Comparison of ENCODE assay signal across 29 mouse cellular contexts in genomic region chr3:24921401-24921800, GRCm38 (mm10).
A peak's percentile ranks its signal among the peaks of the same experiment; 100 is the strongest.
DNase-seq lines count a peak whose midpoint lies in the region; ATAC-seq and TF ChIP-seq lines count a peak whose summit lies in the region.
"Had no signal": no experiment of that assay in that cellular context is flagged by ENCODE, and none has a peak within 500 bp of the region (broad histone marks: within the 10 kb centered on the region; RNA-seq: fewer than 3 reads in every experiment).

No protein-coding gene starts in this region.

- no peak overlapping the region for H3K4me2 ChIP-seq in hindbrain, embryonic 11.5 days (replicated peaks; ENCODE audit: low read depth, low read length)
- no peak overlapping the region for H3K4me2 ChIP-seq in hindbrain, embryonic 16.5 days (ENCODE audit: low read length)
- H3K4me2 ChIP-seq in liver, postnatal 0 days (ENCODE audit: low read depth, low read length) = no peak overlapping the region
- no peak overlapping the region for H3K4me2 ChIP-seq in liver, embryonic 11.5 days
- H3K4me2 ChIP-seq: embryonic facial prominence, embryonic 12.5 days; forebrain, embryonic 15.5 days; heart, embryonic 11.5 days; hindbrain, embryonic 15.5 days; limb, embryonic 13.5 days; lung, embryonic 14.5 days; neural tube, embryonic 15.5 days; stomach, embryonic 15.5 days had no signal

- no peak overlapping the region for H3K4me3 ChIP-seq in hindbrain, embryonic 11.5 days (ENCODE audit: low read depth, low read length)
- H3K4me3 ChIP-seq in hindbrain, embryonic 16.5 days (ENCODE audit: low read length) = no peak overlapping the region
- H3K4me3 ChIP-seq in liver, postnatal 0 days (ENCODE audit: low read depth, low read length) = no peak overlapping the region
- H3K4me3 ChIP-seq in liver, embryonic 11.5 days (ENCODE audit: low read depth, low read length) = no peak overlapping the region
- H3K4me3 ChIP-seq in cerebellum, adult 2 months (replicated peaks; ENCODE audit: insufficient read depth, low read depth, low read length) = no peak overlapping the region
- H3K4me3 ChIP-seq: embryonic facial prominence, embryonic 12.5 days; forebrain, embryonic 10.5 days; forebrain, embryonic 15.5 days; gastrocnemius, adult 2 months; hindbrain, embryonic 15.5 days; limb, embryonic 13.5 days; neural tube, embryonic 15.5 days; stomach, embryonic 15.5 days had no signal

- DNase-seq in hindbrain, embryonic 11.5 days (ENCODE audit: low spot score) = peak; percentile 7
- no peak for DNase-seq in liver, postnatal 0 days
- DNase-seq in liver, embryonic 11.5 days (ENCODE audit: low spot score) = no peak
- peak; percentile 29 for DNase-seq in embryo, embryonic 10 days (ENCODE audit: low spot score)
- peak; percentile 2 for DNase-seq in mesoderm, embryonic 11.5 days (ENCODE audit: low read depth, low spot score)
- DNase-seq in cerebellum, adult 2 months = no peak
- no peak for DNase-seq in heart, postnatal 14 days
- DNase-seq: adrenal gland, adult 8-10 months; cerebellum, adult 9-10 months; cerebellum, postnatal 36 days; gastrocnemius, adult 2 months; gastrocnemius, postnatal 36 days; heart, adult 18-20 months; kidney, postnatal 4 days; lung, embryonic 14.5 days; lung, postnatal 14 days; retina, postnatal 1 day; right cerebral cortex, postnatal 25 days had no signal

- 47% methylated on average over 6 of the region's 6 CpGs for whole genome bisulfite sequencing in hindbrain, embryonic 11.5 days
- WGBS in hindbrain, embryonic 16.5 days = 61% methylated on average over 6 of the region's 6 CpGs
- WGBS in liver, postnatal 0 days (ENCODE audit: insufficient replicate concordance) = 47% methylated on average over 6 of the region's 6 CpGs
- WGBS in liver, embryonic 11.5 days = 56% methylated on average over 6 of the region's 6 CpGs
- WGBS in cerebellum, adult 2 months = 62% methylated on average over 6 of the region's 6 CpGs

- no peak for TF ChIP-seq CTCF in liver, postnatal 0 days (IDR thresholded peaks at IDR 0.05; ENCODE audit: low read depth)
- TF ChIP-seq CTCF in cerebellum, adult 2 months (IDR thresholded peaks at IDR 0.05; ENCODE audit: borderline replicate concordance, insufficient read depth, low read depth, low read length) = no peak

- H3K9ac ChIP-seq in hindbrain, embryonic 11.5 days (ENCODE audit: low read depth, low read length) = no peak overlapping the region
- H3K9ac ChIP-seq in hindbrain, embryonic 16.5 days (ENCODE audit: low read depth, low read length) = no peak overlapping the region
- no peak overlapping the region for H3K9ac ChIP-seq in liver, postnatal 0 days (replicated peaks)
- no peak overlapping the region for H3K9ac ChIP-seq in liver, embryonic 11.5 days (ENCODE audit: low read depth, low read length)
- H3K9ac ChIP-seq: embryonic facial prominence, embryonic 12.5 days; forebrain, embryonic 15.5 days; hindbrain, embryonic 15.5 days; limb, embryonic 13.5 days; liver, embryonic 14.5 days; lung, embryonic 14.5 days; neural tube, embryonic 15.5 days; stomach, embryonic 15.5 days had no signal

- no peaks in the 10 kb centered on the region for H3K4me1 ChIP-seq in hindbrain, embryonic 11.5 days (replicated peaks; ENCODE audit: control insufficient read depth, insufficient read depth, low read length)
- H3K4me1 ChIP-seq in hindbrain, embryonic 16.5 days (ENCODE audit: control insufficient read depth, insufficient read depth, low read depth, low read length) = no peaks in the 10 kb centered on the region
- H3K4me1 ChIP-seq in liver, postnatal 0 days (ENCODE audit: insufficient read depth) = no peaks in the 10 kb centered on the region
- H3K4me1 ChIP-seq in liver, embryonic 11.5 days (replicated peaks; ENCODE audit: control insufficient read depth, insufficient read depth, low read length) = no peaks in the 10 kb centered on the region
- H3K4me1 ChIP-seq in cerebellum, adult 2 months (ENCODE audit: control insufficient read depth, insufficient read depth, low read length) = no peaks in the 10 kb centered on the region
- H3K4me1 ChIP-seq: embryonic facial prominence, embryonic 12.5 days; forebrain, embryonic 15.5 days; hindbrain, embryonic 15.5 days; limb, embryonic 13.5 days; neural tube, embryonic 15.5 days; stomach, embryonic 15.5 days had no signal

- intact Hi-C loops in heart, postnatal 14 days (cut with DNase I) = no loop called here

- H3K27me3 ChIP-seq in hindbrain, embryonic 11.5 days (ENCODE audit: control insufficient read depth, insufficient read depth, low read length) = no peaks in the 10 kb centered on the region
- H3K27me3 ChIP-seq in hindbrain, embryonic 16.5 days (replicated peaks; ENCODE audit: control insufficient read depth, insufficient read depth, low read length) = no peaks in the 10 kb centered on the region
- H3K27me3 ChIP-seq in liver, postnatal 0 days (ENCODE audit: insufficient read depth, low read length) = no peaks in the 10 kb centered on the region
- H3K27me3 ChIP-seq in liver, embryonic 11.5 days (replicated peaks; ENCODE audit: control insufficient read depth, insufficient read depth, low read length) = no peaks in the 10 kb centered on the region
- H3K27me3 ChIP-seq in cerebellum, adult 2 months (ENCODE audit: control insufficient read depth, insufficient read depth, low read length) = no peaks in the 10 kb centered on the region
- H3K27me3 ChIP-seq: embryonic facial prominence, embryonic 12.5 days; forebrain, embryonic 15.5 days; hindbrain, embryonic 15.5 days; limb, embryonic 13.5 days; neural tube, embryonic 15.5 days; stomach, embryonic 15.5 days had no signal

- no peak for ATAC-seq in hindbrain, embryonic 11.5 days (ENCODE audit: low FRiP score)
- no peak for ATAC-seq in hindbrain, embryonic 16.5 days
- peak; percentile 38 for ATAC-seq in liver, postnatal 0 days
- ATAC-seq in liver, embryonic 11.5 days (replicated peaks; ENCODE audit: low FRiP score) = no peak
- ATAC-seq: forebrain, embryonic 15.5 days had no signal

- H3K9me3 ChIP-seq in hindbrain, embryonic 11.5 days (ENCODE audit: control insufficient read depth, low read length) = no peaks in the 10 kb centered on the region
- H3K9me3 ChIP-seq in hindbrain, embryonic 16.5 days (ENCODE audit: control insufficient read depth, low read length) = no peaks in the 10 kb centered on the region
- no peaks in the 10 kb centered on the region for H3K9me3 ChIP-seq in liver, postnatal 0 days (ENCODE audit: low read length)
- no peaks in the 10 kb centered on the region for H3K9me3 ChIP-seq in liver, embryonic 11.5 days (ENCODE audit: control insufficient read depth, low read length)
- H3K9me3 ChIP-seq: embryonic facial prominence, embryonic 12.5 days; forebrain, embryonic 10.5 days; forebrain, embryonic 15.5 days; G1E; hindbrain, embryonic 15.5 days; limb, embryonic 13.5 days; neural tube, embryonic 15.5 days; stomach, embryonic 15.5 days had no signal

- no peak overlapping the region for H3K27ac ChIP-seq in hindbrain, embryonic 11.5 days (ENCODE audit: low read depth, low read length)
- no peak overlapping the region for H3K27ac ChIP-seq in hindbrain, embryonic 16.5 days (ENCODE audit: low read depth, low read length)
- H3K27ac ChIP-seq in liver, postnatal 0 days (ENCODE audit: low read depth) = no peak overlapping the region
- no peak overlapping the region for H3K27ac ChIP-seq in liver, embryonic 11.5 days (ENCODE audit: low read depth, low read length)
- no peak overlapping the region for H3K27ac ChIP-seq in cerebellum, adult 2 months (ENCODE audit: insufficient read depth, low read length)
- H3K27ac ChIP-seq: embryonic facial prominence, embryonic 12.5 days; forebrain, embryonic 15.5 days; gastrocnemius, adult 2 months; hindbrain, embryonic 15.5 days; limb, embryonic 13.5 days; liver, embryonic 14.5 days; neural tube, embryonic 15.5 days; stomach, embryonic 15.5 days had no signal

- no peaks in the 10 kb centered on the region for H3K36me3 ChIP-seq in hindbrain, embryonic 11.5 days (ENCODE audit: control insufficient read depth, insufficient read depth, low read length)
- H3K36me3 ChIP-seq in hindbrain, embryonic 16.5 days (ENCODE audit: control insufficient read depth, insufficient read depth, low read length) = no peaks in the 10 kb centered on the region
- no peaks in the 10 kb centered on the region for H3K36me3 ChIP-seq in liver, postnatal 0 days (replicated peaks; ENCODE audit: insufficient read depth, low read length)
- no peaks in the 10 kb centered on the region for H3K36me3 ChIP-seq in liver, embryonic 11.5 days (ENCODE audit: control insufficient read depth, insufficient read depth, low read length)
- H3K36me3 ChIP-seq: embryonic facial prominence, embryonic 12.5 days; forebrain, embryonic 10.5 days; forebrain, embryonic 15.5 days; G1E; hindbrain, embryonic 15.5 days; limb, embryonic 13.5 days; neural tube, embryonic 15.5 days; stomach, embryonic 15.5 days had no signal

- TF ChIP-seq EP300 in liver, postnatal 0 days (IDR thresholded peaks at IDR 0.05; ENCODE audit: low read depth) = no peak

- no peak for TF ChIP-seq POLR2A in cerebellum, adult 2 months (IDR thresholded peaks at IDR 0.05; ENCODE audit: borderline replicate concordance, insufficient read depth, low read length)

Comparison
In these comparisons a context has a peak if more than half of its experiments do, and no peak if none do; other contexts are left out.
1. DNase-seq: peak in hindbrain, embryonic 11.5 days (single experiment), embryo, embryonic 10 days (single experiment) and mesoderm, embryonic 11.5 days (single experiment); none in liver, postnatal 0 days (single experiment), liver, embryonic 11.5 days (single experiment), cerebellum, adult 2 months (0 of 2) and heart, postnatal 14 days (0 of 2).